Mouse (Mus musculus) stomach, postnatal 0 days (tissue): ENCODE measurements at regions not wholly inside any gene's neighbourhood (a gene's known extent, or its start where the extent isn't known, plus 50 kb on each side); places are given as distances from the start of the nearest gene placed in this dataset.

ENCODE experiments used
- CTCF ChIP-seq: IDR thresholded peaks from 2 replicates; pipeline ENCODE4 v1.5.1; 2016; ENCODE audit warnings: antibody characterized with exemption, low read depth, mild to moderate bottlenecking, moderate library complexity
- EP300 ChIP-seq: optimal IDR thresholded peaks from 2 replicates; pipeline ENCODE3; 2016; ENCODE audit warnings: antibody characterized with exemption

DNA sequence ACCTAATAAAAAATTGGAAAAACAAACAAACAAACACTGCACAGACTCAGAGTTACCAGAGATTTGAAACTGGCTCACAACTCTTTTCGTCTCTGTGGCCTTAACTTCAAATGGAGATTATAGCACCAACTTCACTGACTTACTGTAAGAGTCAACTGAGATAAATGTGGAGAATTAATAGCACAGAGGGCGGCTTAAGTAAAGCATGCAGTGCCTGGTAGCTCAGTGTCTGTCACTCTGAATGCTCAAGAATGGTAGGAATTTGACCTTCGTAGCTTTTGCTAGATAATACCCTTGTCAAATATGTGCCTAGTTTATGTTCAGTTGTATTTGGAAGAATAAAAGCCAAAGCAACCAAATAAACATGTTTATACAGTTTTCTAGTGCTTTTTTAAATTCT is 558.4 kb upstream of the 2610301B20Rik start:
- TF ChIP-seq CTCF (no peak), EP300 (no peak)
